Mouse (Mus musculus) liver, embryonic 14.5 days (tissue): ENCODE data around the gene Tex10. TPM values are rescaled to one million over a fixed set of nuclear protein-coding genes. Genes with fewer than 3 reads are reported as not detected.

Source experiments
- ATAC-seq: fragments of 200-750 bp; cut with Nextera tagmentation; 2 replicates; pipeline ENCODE4 v1.8.0; 2017; ENCODE audit warnings: moderate number of reproducible peaks, mild to moderate bottlenecking, moderate library complexity; ENCODE audit not compliant: insufficient read depth
- DNase-seq, 3 experiments: peaks; one replicate each; pipeline ENCODE4 v3.0.0-alpha.2; 2012 to 2013; ENCODE audit warnings: low read depth in 3 of 3, low spot score in 3 of 3
- H3K27ac ChIP-seq: fragments of 300-500 bp; sonication (generic); 2 replicates; pipeline ENCODE4 v1.5.1; 2014; ENCODE audit warnings: moderate library complexity, mild to moderate bottlenecking, control low read depth, inconsistent platforms
- H3K27me3 ChIP-seq: fragments of 300-500 bp; sonication (generic); 2 replicates; pipeline ENCODE4 v1.6.1; 2014; ENCODE audit warnings: mild to moderate bottlenecking, low read length, moderate library complexity; ENCODE audit not compliant: control insufficient read depth, insufficient read depth
- H3K36me3 ChIP-seq: fragments of 300-500 bp; sonication (generic); replicated peaks from 2 replicates; pipeline ENCODE4 v1.6.1; 2014; ENCODE audit warnings: low read depth; ENCODE audit not compliant: control insufficient read depth, insufficient read depth
- H3K4me1 ChIP-seq, 2 experiments: fragments of 200-500 bp in 1 of 2; fragments of 300-500 bp in 1 of 2; sonication (generic) in 1 of 2; replicated peaks; 2 replicates each; pipeline ENCODE4 v1.6.1; 2012 to 2014; ENCODE audit warnings: antibody characterized with exemption in 1 of 2, inconsistent platforms in 1 of 2, low read length in 1 of 2; ENCODE audit not compliant: control insufficient read depth in 2 of 2, insufficient read depth in 2 of 2
- H3K4me2 ChIP-seq: fragments of 300-500 bp; sonication (generic); 2 replicates; pipeline ENCODE4 v1.6.1; 2014; ENCODE audit warnings: low read depth, mild to moderate bottlenecking, control low read depth, moderate library complexity
- H3K4me3 ChIP-seq, 2 experiments: fragments of 200-500 bp in 1 of 2; fragments of 300-500 bp in 1 of 2; sonication (generic) in 1 of 2; 2 replicates each; pipeline ENCODE4 v1.5.1; 2012 to 2014; ENCODE audit warnings: low read depth in 2 of 2, low read length in 2 of 2, mild to moderate bottlenecking in 2 of 2, control low read depth in 1 of 2, inconsistent platforms in 1 of 2, moderate library complexity in 1 of 2; ENCODE audit not compliant: insufficient read depth in 1 of 2
- H3K9ac ChIP-seq: fragments of 300-500 bp; sonication (generic); replicated peaks from 2 replicates; pipeline ENCODE4 v1.6.1; 2014; ENCODE audit warnings: mild to moderate bottlenecking, control low read depth, moderate library complexity
- H3K9me3 ChIP-seq: fragments of 300-500 bp; sonication (generic); 2 replicates; pipeline ENCODE4 v1.6.1; 2016; ENCODE audit warnings: low read length, mixed read lengths; ENCODE audit not compliant: control insufficient read depth
- CTCF ChIP-seq: IDR thresholded peaks from 2 replicates; pipeline ENCODE4 v1.5.1; 2016; ENCODE audit warnings: antibody characterized with exemption, low read depth, control low read depth
- EP300 ChIP-seq: IDR thresholded peaks from 2 replicates; pipeline ENCODE4 v1.6.1; 2016; ENCODE audit warnings: antibody characterized with exemption, low read depth
- WGBS: fragments of 180-500 bp; shearing (Covaris S2); extraction: QIAGEN DNeasy Blood & Tissue Kit; methylation state at CpG from one replicate; pipeline ENCODE4 v1.1.7; 2014; ENCODE audit not compliant: insufficient replicate concordance; 5-methylcytosine and 5-hydroxymethylcytosine counted together
- polyA plus RNA-seq, 2 experiments: library from polyadenylated mRNA; depleted of rRNA in 1 of 2; stranded (reverse) in 1 of 2; unstranded in 1 of 2; fragments of >200 nt; fragmentation: Nextera tagmentation in 1 of 2; extraction: Ambion mirVana in 1 of 2; gene quantifications; 2 replicates each; pipeline versions ENCODE4 v1.2.1 to v1.2.3; 2012 to 2014

The Tex10 gene
- polyA plus RNA-seq, 2 experiments, result 10.5 to 23.4 TPM

DNA sequence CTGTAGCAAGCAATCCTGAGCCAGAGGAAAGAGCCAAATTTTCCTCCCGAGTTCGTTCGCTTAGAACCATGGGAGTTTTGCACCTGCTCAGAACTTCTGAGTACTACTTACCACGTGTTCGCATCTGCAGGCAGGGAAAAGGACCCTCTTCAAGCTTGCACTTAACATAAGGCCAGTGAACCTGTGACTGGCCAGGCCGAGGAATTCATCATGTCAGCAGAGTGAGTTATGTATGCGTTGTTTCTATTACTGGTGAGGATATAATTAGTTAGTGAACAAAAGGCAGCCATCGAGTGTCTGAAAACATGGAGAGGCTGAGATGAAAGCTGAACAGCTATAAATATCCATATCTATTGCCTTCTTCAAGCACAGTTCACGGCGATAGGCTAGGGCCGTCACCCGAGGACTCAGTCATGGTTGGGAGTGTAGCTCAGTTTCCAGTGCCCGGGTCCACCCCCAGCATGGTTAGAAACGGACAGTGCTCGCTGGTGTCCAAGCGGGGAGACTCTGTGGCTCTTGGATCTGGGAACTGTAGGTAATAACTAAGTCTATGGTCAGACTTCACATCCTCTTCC is 70.1 kb downstream of the Tex10 start:
- Histone ChIP-seq H3K36me3 (no peaks in the 10 kb centered on the region), H3K27me3 (no peaks in the 10 kb centered on the region), H3K4me3 (no peak overlapping the region), H3K9ac (no peak overlapping the region), H3K4me1 (no peaks in the 10 kb centered on the region), H3K9me3 (no peaks in the 10 kb centered on the region), H3K4me2 (no peak overlapping the region), H3K27ac (no peak overlapping the region)
- no peak for ATAC-seq
- WGBS, result 76% methylated on average over 16 of the region's 16 CpGs
- TF ChIP-seq CTCF (no peak), EP300 (no peak)
- no peak for DNase-seq

DNA sequence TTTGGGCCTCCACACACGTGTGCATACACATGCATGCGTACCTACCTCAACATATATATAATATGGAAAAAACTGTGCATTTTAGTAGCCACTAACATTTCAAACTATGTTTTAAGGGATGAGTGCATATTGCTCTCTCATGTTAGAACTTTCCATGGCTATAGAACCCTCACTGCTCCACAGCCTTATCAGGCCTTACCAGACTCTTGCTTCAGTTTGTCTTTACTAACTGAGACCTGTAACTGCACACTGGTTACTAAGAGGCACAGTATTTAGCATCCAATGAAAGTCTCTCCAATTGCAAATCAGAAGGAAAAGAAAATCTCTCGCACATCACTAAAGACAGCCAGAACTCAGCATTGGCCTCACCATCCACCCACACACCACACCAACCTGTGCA is 76.3 kb downstream of the Tex10 start:
- H3K27me3 ChIP-seq, result no peaks in the 10 kb centered on the region
- TF ChIP-seq CTCF (no peak), EP300 (peak; percentile 40)
- H3K36me3 ChIP-seq, result no peaks in the 10 kb centered on the region
- ATAC-seq (peak; percentile 60; the same call in 1 of the 2 replicates), DNase-seq (no peak)
- H3K9me3 ChIP-seq, result no peaks in the 10 kb centered on the region
- H3K9ac ChIP-seq, result no peak overlapping the region
- peaks cover 0 to 3% of the 10 kb centered on the region in 2 experiments; a peak in 1 of 4 replicates for H3K4me1 ChIP-seq
- H3K4me3 ChIP-seq, result no peak overlapping the region
- no peak overlapping the region for H3K27ac ChIP-seq
- 52% methylated on average over 3 of the region's 3 CpGs for WGBS
- no peak overlapping the region for H3K4me2 ChIP-seq

DNA sequence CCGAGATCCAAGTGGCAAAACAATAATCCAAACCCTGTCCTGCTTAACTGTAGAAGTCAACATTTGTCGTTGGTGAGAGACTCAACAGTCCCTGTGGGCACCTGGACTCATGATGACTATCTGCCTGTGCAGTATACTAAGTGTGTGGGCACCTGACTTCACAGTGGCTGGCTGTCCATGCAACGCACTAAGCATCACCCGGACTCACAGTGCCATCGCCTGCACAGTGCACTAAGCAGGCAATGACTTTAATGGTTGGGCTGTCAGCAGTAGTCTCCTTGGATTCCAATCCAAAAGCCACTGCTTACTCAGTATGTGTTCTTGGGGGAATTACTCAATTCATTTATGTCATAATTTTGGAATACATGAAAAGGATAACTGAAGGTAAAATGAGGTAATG is 90.8 kb downstream of the Tex10 start:
- 79% methylated on average over 5 of the region's 5 CpGs for WGBS
- DNase-seq (no peak), ATAC-seq (no peak)

GRCm38 (mm10) chr4:48380940-48381339 is 92.3 kb downstream of the Tex10 start:
- Histone ChIP-seq H3K9me3 (no peaks in the 10 kb centered on the region), H3K27me3 (no peaks in the 10 kb centered on the region), H3K4me3 (no peak overlapping the region), H3K36me3 (no peaks in the 10 kb centered on the region), H3K4me2 (no peak overlapping the region), H3K27ac (no peak overlapping the region), H3K4me1 (no peaks in the 10 kb centered on the region), H3K9ac (no peak overlapping the region)
- DNase-seq (peak in 1 of 3 experiments; percentile 30), ATAC-seq (no peak)
- TF ChIP-seq CTCF (peak; percentile 50), EP300 (no peak)
- WGBS, result 3% methylated on average over 2 of the region's 2 CpGs

More for the DNA sequence above, 90.8 kb downstream of the Tex10 start:
- TF ChIP-seq CTCF (no peak), EP300 (no peak)
- Histone ChIP-seq H3K27ac (no peak overlapping the region), H3K36me3 (no peaks in the 10 kb centered on the region), H3K4me3 (no peak overlapping the region), H3K9me3 (no peaks in the 10 kb centered on the region), H3K9ac (no peak overlapping the region), H3K4me2 (no peak overlapping the region), H3K27me3 (no peaks in the 10 kb centered on the region), H3K4me1 (no peaks in the 10 kb centered on the region)

Other genes starting within 250 kb of the Tex10 start
- gene Erp44, start 193.9 kb downstream of the Tex10 start, polyA plus RNA-seq (2012; rRNA removed), result 8.8 and 14.3 TPM in 2 replicates
- gene Erp44, start 193.9 kb downstream of the Tex10 start, polyA plus RNA-seq (2014; fragmentation: Nextera tagmentation; extraction: Ambion mirVana), result 36.5 and 37.8 TPM in 2 replicates
- gene Invs, start 193.7 kb downstream of the Tex10 start, polyA plus RNA-seq (2012; rRNA removed), result 0.82 and 1.0 TPM in 2 replicates
- 0.87 and 1.1 TPM in 2 replicates for gene Invs, start 193.7 kb downstream of the Tex10 start, polyA plus RNA-seq (2014; fragmentation: Nextera tagmentation; extraction: Ambion mirVana)
- 1.3 and 2.1 TPM in 2 replicates for gene Msantd3, start 66.5 kb upstream of the Tex10 start, polyA plus RNA-seq (2012; rRNA removed)
- gene Msantd3, start 66.5 kb upstream of the Tex10 start, polyA plus RNA-seq (2014; fragmentation: Nextera tagmentation; extraction: Ambion mirVana), result 1.5 and 2.4 TPM in 2 replicates
- 1.0 and 1.5 TPM in 2 replicates for gene Tmeff1, start 111.7 kb upstream of the Tex10 start, polyA plus RNA-seq (2012; rRNA removed)
- gene Tmeff1, start 111.7 kb upstream of the Tex10 start, polyA plus RNA-seq (2014; fragmentation: Nextera tagmentation; extraction: Ambion mirVana), result 1.4 and 1.6 TPM in 2 replicates
- gene Cavin4, start 190.1 kb upstream of the Tex10 start, polyA plus RNA-seq (2012; rRNA removed), result 0.02 and 0.03 TPM in 2 replicates
- gene Cavin4, start 190.1 kb upstream of the Tex10 start, polyA plus RNA-seq (2014; fragmentation: Nextera tagmentation; extraction: Ambion mirVana), result not detected in 2 replicates